Mouse (Mus musculus) layer of hippocampus, adult 8-10 months (tissue): ENCODE data around the gene Olfr732. TPM values are rescaled to one million over a fixed set of nuclear protein-coding genes. Genes with fewer than 3 reads are reported as not detected.

Source experiments
- DNase-seq, 2 experiments: peaks; one replicate each; pipeline ENCODE4 v3.0.0; 2022; ENCODE audit warnings: low spot score in 2 of 2
- total RNA-seq, 4 experiments: library from RNA; stranded (reverse); gene quantifications; 2 replicates each; pipeline ENCODE4 v1.2.4; 2022

The Olfr732 gene
- not detected for total RNA-seq

GRCm38 (mm10) chr14:50284106-50284505, at the start of gene Olfr732:
Gene Olfr732, minus strand, starts transcription at chr14:50284206.
- DNase-seq, result no peak

- DNase-seq, result no peak
These were observed 42.7 kb upstream of the Olfr732 start, which contains the start of gene Olfr734 for GRCm38 (mm10) chr14:50326661-50327060. Gene Olfr734, minus strand, starts transcription at chr14:50326761.

DNA sequence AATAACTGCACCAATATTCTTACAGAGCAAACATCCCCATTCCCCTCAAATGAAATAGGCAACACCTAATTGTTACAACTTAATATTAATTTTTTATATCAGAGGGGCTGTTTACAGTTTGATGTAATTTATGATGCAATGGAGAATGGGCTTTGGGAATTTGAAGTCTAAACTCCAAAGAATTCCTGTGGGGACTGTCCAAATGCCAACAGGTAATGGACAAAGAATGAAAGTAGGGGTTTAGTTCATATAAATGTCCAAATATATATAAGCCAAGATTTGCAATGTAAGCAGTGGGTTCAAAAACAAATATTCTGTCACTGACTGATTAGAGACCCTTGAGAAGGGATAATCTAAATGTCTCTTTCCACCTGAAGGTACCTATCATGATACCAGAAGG, 17.4 kb upstream of the Olfr732 start, which contains the start of gene Olfr733:
Gene Olfr733 (minus strand): TSS at position 101 of the 400 bp plus-strand sequence.
- DNase-seq, result no peak

GRCm38 (mm10) chr14:50241766-50242165, 42.2 kb downstream of the Olfr732 start, which contains the start of gene Olfr731:
Gene Olfr731, minus strand, starts transcription at chr14:50241866.
- no peak for DNase-seq

Other genes with a start within 250 kb of the Olfr732 start
- gene Olfr725, start 243.8 kb downstream of the Olfr732 start, total RNA-seq, result not detected
- not detected for gene Olfr726, start 193.3 kb downstream of the Olfr732 start, total RNA-seq
- gene Olfr727, start 161.0 kb downstream of the Olfr732 start, total RNA-seq, result not detected
- not detected for gene Olfr728, start 141.5 kb downstream of the Olfr732 start, total RNA-seq
- gene Olfr729, start 131.3 kb downstream of the Olfr732 start, total RNA-seq, result not detected
- gene Olfr730, start 96.0 kb downstream of the Olfr732 start, total RNA-seq, result not detected
- gene Olfr731, start 42.3 kb downstream of the Olfr732 start, total RNA-seq, result not detected
- not detected for gene Olfr733, start 17.3 kb upstream of the Olfr732 start, total RNA-seq
- gene Olfr734, start 42.6 kb upstream of the Olfr732 start, total RNA-seq, result not detected
- not detected for gene Olfr735, start 64.7 kb upstream of the Olfr732 start, total RNA-seq
- not detected for gene Tlr11, start 73.7 kb upstream of the Olfr732 start, total RNA-seq
- gene Olfr736, start 97.0 kb upstream of the Olfr732 start, total RNA-seq, result not detected
- gene Olfr738, start 123.4 kb upstream of the Olfr732 start, total RNA-seq, result not detected
- not detected for gene Olfr739, start 134.4 kb upstream of the Olfr732 start, total RNA-seq
- not detected for gene Olfr740, start 161.3 kb upstream of the Olfr732 start, total RNA-seq
- gene Olfr741, start 188.5 kb upstream of the Olfr732 start, total RNA-seq, result not detected
- gene Olfr742, start 219.4 kb upstream of the Olfr732 start, total RNA-seq, result not detected
- gene Olfr743, start 237.6 kb upstream of the Olfr732 start, total RNA-seq, result not detected